26 mouse cellular contexts compared by ENCODE assay signal in genomic region chr4:75275737-75276136, GRCm38 (mm10). TPM values are rescaled to one million over a fixed set of nuclear protein-coding genes. Genes with fewer than 3 reads are reported as not detected.
DNase-seq lines count a peak whose midpoint lies in the region; ATAC-seq and TF ChIP-seq lines count a peak whose summit lies in the region.
"Had no signal": no experiment of that assay in that cellular context is flagged by ENCODE, and none has a peak within 500 bp of the region (broad histone marks: within the 10 kb centered on the region; RNA-seq: fewer than 3 reads in every experiment).

No protein-coding gene starts in this region.

- no peak for TF ChIP-seq CTCF in kidney, adult 2 months (conservative IDR thresholded peaks at IDR 0.05; ENCODE audit: insufficient read depth, insufficient read length, low read depth, low read length)
- no peak for TF ChIP-seq CTCF in lung, postnatal 0 days (IDR thresholded peaks at IDR 0.05)
- no peak for TF ChIP-seq CTCF in lung, adult 2 months (IDR thresholded peaks at IDR 0.05; ENCODE audit: insufficient read depth, low read length)

- no peaks in the 10 kb centered on the region for H3K36me3 ChIP-seq in kidney, adult 2 months (ENCODE audit: control insufficient read depth, insufficient read depth, low read length)
- no peaks in the 10 kb centered on the region for H3K36me3 ChIP-seq in lung, postnatal 0 days (ENCODE audit: insufficient read depth, low read length)
- H3K36me3 ChIP-seq in splenic B cell, adult 2 months (ENCODE audit: control insufficient read depth, insufficient read depth, low read length, poor library complexity, severe bottlenecking): no peaks in the 10 kb centered on the region; the same call in 1 of the 2 replicates

- H3K4me1 ChIP-seq in kidney, adult 2 months (ENCODE audit: control insufficient read depth, insufficient read depth, low read length): peaks cover 3% of the 10 kb centered on the region; the same call in 1 of the 2 replicates
- H3K4me1 ChIP-seq in lung, postnatal 0 days (ENCODE audit: insufficient read depth, low read depth, low read length): no peaks in the 10 kb centered on the region
- peaks cover 4% of the 10 kb centered on the region for H3K4me1 ChIP-seq in lung, adult 2 months (ENCODE audit: control insufficient read depth, insufficient read depth, low read length)
- H3K4me1 ChIP-seq: embryonic facial prominence, embryonic 10.5 days; embryonic facial prominence, embryonic 13.5 days had no signal

- no peak for TF ChIP-seq EP300 in lung, postnatal 0 days (IDR thresholded peaks at IDR 0.05)

- H3K9me3 ChIP-seq in lung, postnatal 0 days (ENCODE audit: low read length): no peaks in the 10 kb centered on the region
- H3K9me3 ChIP-seq: embryonic facial prominence, embryonic 10.5 days; embryonic facial prominence, embryonic 13.5 days; forebrain, embryonic 12.5 days; forebrain, embryonic 15.5 days; heart, embryonic 10.5 days; hindbrain, embryonic 15.5 days had no signal

- H3K4me3 ChIP-seq in kidney, adult 2 months (ENCODE audit: insufficient read depth, low read depth, low read length): no peak overlapping the region
- no peak overlapping the region for H3K4me3 ChIP-seq in lung, postnatal 0 days (ENCODE audit: low read depth, low read length)
- no peak overlapping the region for H3K4me3 ChIP-seq in lung, adult 2 months (replicated peaks; ENCODE audit: extremely low read depth, low read depth, low read length)
- H3K4me3 ChIP-seq: embryonic facial prominence, embryonic 10.5 days; embryonic facial prominence, embryonic 13.5 days; erythroblast, embryonic 14.5 days; forebrain, embryonic 12.5 days; forebrain, embryonic 15.5 days; heart, adult 2 months; heart, embryonic 10.5 days; heart, embryonic 13.5 days; hindbrain, embryonic 15.5 days had no signal

- no peak for ATAC-seq in lung, postnatal 0 days
- ATAC-seq: activated CD4-positive, CD25-positive, alpha-beta regulatory T cell, adult 4 months; forebrain, embryonic 15.5 days had no signal

- 52% methylated on average over 2 of the region's 2 CpGs for WGBS in kidney, adult 2 months
- WGBS in lung, postnatal 0 days: 76% methylated on average over 2 of the region's 2 CpGs
- 67% methylated on average over 2 of the region's 2 CpGs for WGBS in lung, adult 2 months

- peak; percentile 7 for DNase-seq in kidney, adult 2 months
- no peak for DNase-seq in kidney, postnatal 10 days
- peak; percentile 18 for DNase-seq in lung, postnatal 0 days (ENCODE audit: low spot score)
- no peak for DNase-seq in lung, adult 2 months
- DNase-seq in splenic B cell, adult 2 months (ENCODE audit: low read depth, low spot score): peak; percentile 39
- no peak for DNase-seq in right cerebral cortex, postnatal 36 days (ENCODE audit: low spot score in 2 of 2)
- DNase-seq: adrenal gland, adult 8-10 months; adrenal gland, postnatal 25 days; cerebellum, adult 11-12 months; cerebellum, adult 8-10 months; cerebellum, postnatal 10 days; cerebellum, postnatal 36 days; embryo, embryonic 11 days; gastrocnemius, postnatal 25 days; heart, adult 2 months; heart, postnatal 14 days; heart, postnatal 4 days had no signal

- no peak overlapping the region for H3K27ac ChIP-seq in kidney, adult 2 months (ENCODE audit: insufficient read depth, low read depth, low read length)
- H3K27ac ChIP-seq in lung, postnatal 0 days (ENCODE audit: low read length): no peak overlapping the region
- H3K27ac ChIP-seq: embryonic facial prominence, embryonic 10.5 days; embryonic facial prominence, embryonic 13.5 days; forebrain, embryonic 12.5 days; forebrain, embryonic 15.5 days; heart, adult 2 months; heart, embryonic 10.5 days; heart, embryonic 13.5 days; hindbrain, embryonic 15.5 days had no signal

- H3K27me3 ChIP-seq in kidney, adult 2 months (replicated peaks; ENCODE audit: control insufficient read depth, insufficient read depth, low read length): no peaks in the 10 kb centered on the region
- no peaks in the 10 kb centered on the region for H3K27me3 ChIP-seq in lung, postnatal 0 days (replicated peaks; ENCODE audit: insufficient read depth, low read length)
- H3K27me3 ChIP-seq in splenic B cell, adult 2 months (ENCODE audit: control insufficient read depth, insufficient read depth, low read length, poor library complexity, severe bottlenecking): no peaks in the 10 kb centered on the region
- H3K27me3 ChIP-seq: embryonic facial prominence, embryonic 13.5 days; forebrain, embryonic 12.5 days; forebrain, embryonic 15.5 days; heart, embryonic 13.5 days; hindbrain, embryonic 15.5 days had no signal

- TF ChIP-seq POLR2A in kidney, adult 2 months (IDR thresholded peaks at IDR 0.05; ENCODE audit: low read depth, low read length): no peak
- TF ChIP-seq POLR2A in lung, adult 2 months (IDR thresholded peaks at IDR 0.05; ENCODE audit: borderline replicate concordance, extremely low read depth, low read depth, low read length): no peak

- H3K9ac ChIP-seq in lung, postnatal 0 days (replicated peaks; ENCODE audit: low read depth): no peak overlapping the region
- H3K9ac ChIP-seq: embryonic facial prominence, embryonic 13.5 days; forebrain, embryonic 12.5 days; forebrain, embryonic 15.5 days; heart, embryonic 13.5 days; hindbrain, embryonic 15.5 days had no signal

- no peak overlapping the region for H3K4me2 ChIP-seq in lung, postnatal 0 days (replicated peaks; ENCODE audit: low read depth, low read length)
- H3K4me2 ChIP-seq: embryonic facial prominence, embryonic 13.5 days; forebrain, embryonic 12.5 days; forebrain, embryonic 15.5 days; heart, embryonic 13.5 days; hindbrain, embryonic 15.5 days had no signal

RNA-seq across cellular contexts. Expression of gene Dmac1, which starts 2.4 kb away (rescaled TPM):
- 55.2 and 59.2 TPM in 2 replicates for polyA plus RNA-seq in kidney, adult 2 months (2012; rRNA removed)
- polyA plus RNA-seq in lung, postnatal 0 days (2015; fragmentation: Nextera tagmentation; extraction: Ambion mirVana): 101 and 110 TPM in 2 replicates
- polyA plus RNA-seq in lung, adult 2 months (2012; rRNA removed): 31.8 and 34.8 TPM in 2 replicates

Comparison
In these comparisons a context has a peak if more than half of its experiments do, and no peak if none do; other contexts are left out.
1. DNase-seq: peak in kidney, adult 2 months (single experiment), lung, postnatal 0 days (single experiment) and splenic B cell, adult 2 months (single experiment); none in kidney, postnatal 10 days (single experiment), lung, adult 2 months (single experiment) and right cerebral cortex, postnatal 36 days (0 of 2).